ENCODE assay signal across 9 mouse cellular contexts in the genomic region with DNA sequence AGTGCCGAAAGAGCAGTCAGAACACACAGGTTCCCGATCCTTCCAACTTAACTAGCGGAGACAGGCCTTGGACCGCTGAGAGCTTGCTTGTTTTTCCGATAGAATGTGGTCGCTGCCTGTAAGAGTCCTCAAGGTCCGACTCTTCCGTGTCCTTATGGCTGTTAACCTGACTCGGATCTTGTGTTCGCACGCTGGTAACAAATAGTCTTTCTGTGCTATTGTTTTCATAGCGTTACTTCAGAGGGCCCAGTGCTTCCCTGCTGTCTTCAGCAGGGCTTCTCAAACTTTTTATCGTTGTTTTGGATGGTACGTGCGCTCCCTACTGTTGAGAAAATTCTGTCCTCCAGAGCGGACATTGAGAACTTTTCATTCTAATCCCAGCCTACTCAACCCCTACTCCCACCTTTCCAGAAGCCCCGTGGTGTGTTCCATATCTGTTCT. TPM values are rescaled to one million over a fixed set of nuclear protein-coding genes. Genes with fewer than 3 reads are reported as not detected.
DNase-seq lines count a peak whose midpoint lies in the region; ATAC-seq and TF ChIP-seq lines count a peak whose summit lies in the region.
"Had no signal": no experiment of that assay in that cellular context is flagged by ENCODE, and none has a peak within 500 bp of the region (broad histone marks: within the 10 kb centered on the region; RNA-seq: fewer than 3 reads in every experiment).

No protein-coding gene starts in this region.

- H3K27me3 ChIP-seq in cerebellum, adult 2 months (ENCODE audit: control insufficient read depth, insufficient read depth, low read length) = no peaks in the 10 kb centered on the region
- H3K27me3 ChIP-seq in forebrain, embryonic 15.5 days = no peaks in the 10 kb centered on the region
- H3K27me3 ChIP-seq in kidney, adult 2 months (replicated peaks; ENCODE audit: control insufficient read depth, insufficient read depth, low read length) = no peaks in the 10 kb centered on the region
- no peaks in the 10 kb centered on the region for H3K27me3 ChIP-seq in lung, postnatal 0 days (replicated peaks; ENCODE audit: insufficient read depth, low read length)
- no peaks in the 10 kb centered on the region for H3K27me3 ChIP-seq in stomach, embryonic 14.5 days (ENCODE audit: control insufficient read depth, insufficient read depth, low read length)

- peak overlapping the region; percentile 79 for H3K4me3 ChIP-seq in cerebellum, adult 2 months (replicated peaks; ENCODE audit: insufficient read depth, low read depth, low read length)
- H3K4me3 ChIP-seq in forebrain, embryonic 15.5 days = peak overlapping the region; percentile 70
- H3K4me3 ChIP-seq in kidney, adult 2 months (ENCODE audit: insufficient read depth, low read depth, low read length) = peak overlapping the region; percentile 55
- peak overlapping the region; percentile 67 for H3K4me3 ChIP-seq in lung, postnatal 0 days (ENCODE audit: low read depth, low read length)
- H3K4me3 ChIP-seq in stomach, embryonic 14.5 days (ENCODE audit: low read depth, low read length) = peak overlapping the region; percentile 77

- H3K4me2 ChIP-seq in forebrain, embryonic 15.5 days (replicated peaks) = peak overlapping the region; percentile 60
- peak overlapping the region; percentile 87 for H3K4me2 ChIP-seq in lung, postnatal 0 days (replicated peaks; ENCODE audit: low read depth, low read length)
- H3K4me2 ChIP-seq in stomach, embryonic 14.5 days (replicated peaks; ENCODE audit: low read depth, low read length) = peak overlapping the region; percentile 94

- no peaks in the 10 kb centered on the region for H3K9me3 ChIP-seq in forebrain, embryonic 15.5 days
- H3K9me3 ChIP-seq in lung, postnatal 0 days (ENCODE audit: low read length) = no peaks in the 10 kb centered on the region
- H3K9me3 ChIP-seq in stomach, embryonic 14.5 days (ENCODE audit: control insufficient read depth, low read depth, low read length) = no peaks in the 10 kb centered on the region

- TF ChIP-seq EP300 in lung, postnatal 0 days (IDR thresholded peaks at IDR 0.05) = no peak

- no peaks in the 10 kb centered on the region for H3K4me1 ChIP-seq in cerebellum, adult 2 months (ENCODE audit: control insufficient read depth, insufficient read depth, low read length)
- peaks cover 30% of the 10 kb centered on the region for H3K4me1 ChIP-seq in forebrain, embryonic 15.5 days
- H3K4me1 ChIP-seq in kidney, adult 2 months (ENCODE audit: control insufficient read depth, insufficient read depth, low read length) = peaks cover 3% of the 10 kb centered on the region; the same call in 1 of the 2 replicates
- H3K4me1 ChIP-seq in lung, postnatal 0 days (ENCODE audit: insufficient read depth, low read depth, low read length) = no peaks in the 10 kb centered on the region
- H3K4me1 ChIP-seq in stomach, embryonic 14.5 days (ENCODE audit: control insufficient read depth, insufficient read depth, low read length) = peaks cover 10% of the 10 kb centered on the region

- 1% methylated on average over 17 of the region's 17 CpGs for WGBS in cerebellum, adult 2 months
- WGBS in forebrain, embryonic 15.5 days = under 1% methylated on average over 17 of the region's 17 CpGs
- WGBS in kidney, adult 2 months = 3% methylated on average over 17 of the region's 17 CpGs
- 2% methylated on average over 17 of the region's 17 CpGs for WGBS in lung, postnatal 0 days
- 1% methylated on average over 17 of the region's 17 CpGs for WGBS in stomach, embryonic 14.5 days

- TF ChIP-seq CTCF in cerebellum, adult 2 months (IDR thresholded peaks at IDR 0.05; ENCODE audit: borderline replicate concordance, insufficient read depth, low read depth, low read length) = no peak
- peak; percentile 25; the same call in 1 of the 2 replicates for TF ChIP-seq CTCF in kidney, adult 2 months (conservative IDR thresholded peaks at IDR 0.05; ENCODE audit: insufficient read depth, insufficient read length, low read depth, low read length)
- peak; percentile 59 for TF ChIP-seq CTCF in lung, postnatal 0 days (IDR thresholded peaks at IDR 0.05)

- no peaks in the 10 kb centered on the region for H3K36me3 ChIP-seq in forebrain, embryonic 15.5 days
- H3K36me3 ChIP-seq in kidney, adult 2 months (ENCODE audit: control insufficient read depth, insufficient read depth, low read length) = no peaks in the 10 kb centered on the region
- no peaks in the 10 kb centered on the region for H3K36me3 ChIP-seq in lung, postnatal 0 days (ENCODE audit: insufficient read depth, low read length)
- no peaks in the 10 kb centered on the region for H3K36me3 ChIP-seq in stomach, embryonic 14.5 days (ENCODE audit: control insufficient read depth, insufficient read depth, low read length)

- DNase-seq in cerebellum, adult 2 months = no peak
- no peak for DNase-seq in cerebellum, postnatal 36 days
- peak; percentile 80 for DNase-seq in NIH3T3 (ENCODE audit: low read depth)
- peak; percentile 67 for DNase-seq in kidney, adult 2 months
- DNase-seq in lung, postnatal 0 days (ENCODE audit: low spot score) = peak; percentile 70
- DNase-seq in cerebellum, postnatal 25 days = no peak

- ATAC-seq in forebrain, embryonic 15.5 days (replicated peaks) = no peak
- peak; percentile 4 for ATAC-seq in lung, postnatal 0 days
- no peak for ATAC-seq in stomach, embryonic 14.5 days (ENCODE audit: insufficient number of reproducible peaks, insufficient read depth, low FRiP score, low read depth)

- no peak overlapping the region for H3K27ac ChIP-seq in cerebellum, adult 2 months (ENCODE audit: insufficient read depth, low read length)
- H3K27ac ChIP-seq in forebrain, embryonic 15.5 days (replicated peaks) = peak overlapping the region; percentile 94
- peak overlapping the region; percentile 59 for H3K27ac ChIP-seq in kidney, adult 2 months (ENCODE audit: insufficient read depth, low read depth, low read length)
- H3K27ac ChIP-seq in lung, postnatal 0 days (ENCODE audit: low read length) = peak overlapping the region; percentile 83
- H3K27ac ChIP-seq in stomach, embryonic 14.5 days (ENCODE audit: low read length) = peak overlapping the region; percentile 87

- peak overlapping the region; percentile 60 for H3K9ac ChIP-seq in forebrain, embryonic 15.5 days (replicated peaks)
- H3K9ac ChIP-seq in lung, postnatal 0 days (replicated peaks; ENCODE audit: low read depth) = peak overlapping the region; percentile 44; the same call in 1 of the 2 replicates
- peak overlapping the region; percentile 69 for H3K9ac ChIP-seq in stomach, embryonic 14.5 days (replicated peaks; ENCODE audit: low read depth, low read length)

- no peak for TF ChIP-seq POLR2A in cerebellum, adult 2 months (IDR thresholded peaks at IDR 0.05; ENCODE audit: borderline replicate concordance, insufficient read depth, low read length)
- no peak for TF ChIP-seq POLR2A in kidney, adult 2 months (IDR thresholded peaks at IDR 0.05; ENCODE audit: low read depth, low read length)

RNA-seq across cellular contexts. Expression of a gene that starts 0.8 kb away (rescaled TPM):
- 137 and 143 TPM in 2 replicates for polyA plus RNA-seq in cerebellum, adult 2 months (2012; rRNA removed)
- 88.7 and 95.4 TPM in 2 replicates for polyA plus RNA-seq in forebrain, embryonic 15.5 days (2015; fragmentation: Nextera tagmentation; extraction: Ambion mirVana)
- polyA plus RNA-seq in kidney, adult 2 months (2012; rRNA removed) = 107 and 112 TPM in 2 replicates
- polyA plus RNA-seq in lung, postnatal 0 days (2015; fragmentation: Nextera tagmentation; extraction: Ambion mirVana) = 28.3 and 32.8 TPM in 2 replicates
- 84.6 and 88.9 TPM in 2 replicates for polyA plus RNA-seq in stomach, embryonic 14.5 days (2014; fragmentation: Nextera tagmentation; extraction: Ambion mirVana)

RNA-seq across cellular contexts. Expression of a gene that starts 19.2 kb away (rescaled TPM):
- polyA plus RNA-seq in cerebellum, adult 2 months (2012; rRNA removed) = 66.2 and 72.5 TPM in 2 replicates
- 18.8 and 19.7 TPM in 2 replicates for polyA plus RNA-seq in forebrain, embryonic 15.5 days (2015; fragmentation: Nextera tagmentation; extraction: Ambion mirVana)
- 95.3 and 105 TPM in 2 replicates for polyA plus RNA-seq in kidney, adult 2 months (2012; rRNA removed)
- 13.2 and 14.9 TPM in 2 replicates for polyA plus RNA-seq in lung, postnatal 0 days (2015; fragmentation: Nextera tagmentation; extraction: Ambion mirVana)
- 9.0 and 9.9 TPM in 2 replicates for polyA plus RNA-seq in stomach, embryonic 14.5 days (2014; fragmentation: Nextera tagmentation; extraction: Ambion mirVana)

RNA-seq across cellular contexts. Expression of a gene that starts 26.1 kb away (rescaled TPM):
- polyA plus RNA-seq in cerebellum, adult 2 months (2012; rRNA removed) = 25.7 and 26.4 TPM in 2 replicates
- polyA plus RNA-seq in forebrain, embryonic 15.5 days (2015; fragmentation: Nextera tagmentation; extraction: Ambion mirVana) = 36.4 and 37.9 TPM in 2 replicates
- polyA plus RNA-seq in kidney, adult 2 months (2012; rRNA removed) = 12.9 TPM in 2 replicates
- polyA plus RNA-seq in lung, postnatal 0 days (2015; fragmentation: Nextera tagmentation; extraction: Ambion mirVana) = 36.5 and 38.7 TPM in 2 replicates
- 58.0 and 63.4 TPM in 2 replicates for polyA plus RNA-seq in stomach, embryonic 14.5 days (2014; fragmentation: Nextera tagmentation; extraction: Ambion mirVana)

RNA-seq across cellular contexts. Expression of a gene that starts 26.4 kb away (rescaled TPM):
- polyA plus RNA-seq in cerebellum, adult 2 months (2012; rRNA removed) = 9.9 and 10.2 TPM in 2 replicates
- 13.0 and 13.2 TPM in 2 replicates for polyA plus RNA-seq in forebrain, embryonic 15.5 days (2015; fragmentation: Nextera tagmentation; extraction: Ambion mirVana)
- polyA plus RNA-seq in kidney, adult 2 months (2012; rRNA removed) = 4.6 and 5.2 TPM in 2 replicates
- 12.2 TPM in 2 replicates for polyA plus RNA-seq in lung, postnatal 0 days (2015; fragmentation: Nextera tagmentation; extraction: Ambion mirVana)
- 9.2 and 9.8 TPM in 2 replicates for polyA plus RNA-seq in stomach, embryonic 14.5 days (2014; fragmentation: Nextera tagmentation; extraction: Ambion mirVana)

RNA-seq across cellular contexts. Expression of a gene that starts 27.4 kb away (rescaled TPM):
- polyA plus RNA-seq in cerebellum, adult 2 months (2012; rRNA removed) = not detected in 2 replicates
- polyA plus RNA-seq in forebrain, embryonic 15.5 days (2015; fragmentation: Nextera tagmentation; extraction: Ambion mirVana) = not detected in 2 replicates
- polyA plus RNA-seq in kidney, adult 2 months (2012; rRNA removed) = not detected in 2 replicates
- polyA plus RNA-seq in lung, postnatal 0 days (2015; fragmentation: Nextera tagmentation; extraction: Ambion mirVana) = not detected in 2 replicates
- polyA plus RNA-seq in stomach, embryonic 14.5 days (2014; fragmentation: Nextera tagmentation; extraction: Ambion mirVana) = not detected in 2 replicates
- polyA plus RNA-seq: large intestine, adult 2 months had no signal

Comparison
In these comparisons a context has a peak if more than half of its experiments do, and no peak if none do; other contexts are left out.
1. DNase-seq: peak in NIH3T3 (single experiment), kidney, adult 2 months (single experiment) and lung, postnatal 0 days (single experiment); none in cerebellum, adult 2 months (0 of 2), cerebellum, postnatal 36 days (0 of 2) and cerebellum, postnatal 25 days (0 of 2).
2. Peak in every context shown above with its lines, with median percentiles within 50 percentile points of each other: H3K4me3 ChIP-seq, H3K4me2 ChIP-seq and H3K9ac ChIP-seq.